Mouse (Mus musculus): ENCODE measurements at regions not wholly inside any gene's neighbourhood (a gene's known extent, or its start where the extent isn't known, plus 50 kb on each side); places are given as distances from the start of the nearest gene placed in this dataset.

- no peak for DNase-seq (ENCODE audit: low read depth)
These were observed 362.4 kb upstream of the Gm38303 start for GRCm38 (mm10) chr3:10697698-10698452.

GRCm38 (mm10) chr3:10685501-10685951 is 350.0 kb upstream of the Gm38303 start:
- no peak for DNase-seq (ENCODE audit: low read depth)

GRCm38 (mm10) chr3:10684885-10685500 is 349.5 kb upstream of the Gm38303 start:
- DNase-seq (ENCODE audit: low read depth) = peak; percentile 8

- DNase-seq (ENCODE audit: low read depth) = no peak
These were observed 346.5 kb upstream of the Gm38303 start for GRCm38 (mm10) chr3:10681938-10682337.

- DNase-seq (ENCODE audit: low read depth) = no peak
These were observed 312.6 kb upstream of the Gm38303 start for GRCm38 (mm10) chr3:10647975-10648511.

Measured in fibroblast of lung, adult 2 months (primary cell).